Mouse (Mus musculus): ENCODE data around the gene Cds1. TPM values are rescaled to one million over a fixed set of nuclear protein-coding genes. Genes with fewer than 3 reads are reported as not detected.
A peak's percentile ranks its signal among the peaks of the same experiment; 100 is the strongest.

Cds1 gene
- polyA plus RNA-seq, 1 experiment = 13.6 TPM

GRCm38 (mm10) chr5:101790560-101790959, 25.6 kb downstream of the Cds1 start:
- H3K4me1 ChIP-seq (ENCODE audit: control insufficient read depth, insufficient read depth, low read length) = peaks cover 8% of the 10 kb centered on the region
- no peak for TF ChIP-seq CTCF (IDR thresholded peaks at IDR 0.05; ENCODE audit: low read depth, low read length)
- no peak for TF ChIP-seq POLR2A (IDR thresholded peaks at IDR 0.05; ENCODE audit: borderline replicate concordance, low read depth, low read length)

GRCm38 (mm10) chr5:101792665-101793064, 27.7 kb downstream of the Cds1 start:
- TF ChIP-seq CTCF (IDR thresholded peaks at IDR 0.05; ENCODE audit: low read depth, low read length) (no peak), POLR2A (IDR thresholded peaks at IDR 0.05; ENCODE audit: borderline replicate concordance, low read depth, low read length) (no peak)
- Histone ChIP-seq H3K4me1 (ENCODE audit: control insufficient read depth, insufficient read depth, low read length) (peaks cover 2% of the 10 kb centered on the region; the same call in 1 of the 2 replicates), H3K27ac (ENCODE audit: insufficient read depth, low read depth, low read length) (no peak overlapping the region), H3K4me3 (ENCODE audit: insufficient read depth, low read length) (no peak overlapping the region)

More at GRCm38 (mm10) chr5:101790560-101790959, 25.6 kb downstream of the Cds1 start:
- no peak overlapping the region for H3K27ac ChIP-seq (ENCODE audit: insufficient read depth, low read depth, low read length)
- H3K4me3 ChIP-seq (ENCODE audit: insufficient read depth, low read length) = no peak overlapping the region

- H3K27ac ChIP-seq (ENCODE audit: insufficient read depth, low read depth, low read length) = no peak overlapping the region
- no peak for TF ChIP-seq POLR2A (IDR thresholded peaks at IDR 0.05; ENCODE audit: borderline replicate concordance, low read depth, low read length)
- no peak for TF ChIP-seq CTCF (IDR thresholded peaks at IDR 0.05; ENCODE audit: low read depth, low read length)
Observed at GRCm38 (mm10) chr5:101801891-101802290, 37.0 kb downstream of the Cds1 start.

GRCm38 (mm10) chr5:101802358-101803022, 37.6 kb downstream of the Cds1 start:
- Histone ChIP-seq H3K4me1 (ENCODE audit: control insufficient read depth, insufficient read depth, low read length) (no peaks in the 10 kb centered on the region), H3K27ac (ENCODE audit: insufficient read depth, low read depth, low read length) (no peak overlapping the region), H3K4me3 (ENCODE audit: insufficient read depth, low read length) (no peak overlapping the region)
- no peak for TF ChIP-seq POLR2A (IDR thresholded peaks at IDR 0.05; ENCODE audit: borderline replicate concordance, low read depth, low read length)
- TF ChIP-seq CTCF (IDR thresholded peaks at IDR 0.05; ENCODE audit: low read depth, low read length) = no peak

More at GRCm38 (mm10) chr5:101801891-101802290, 37.0 kb downstream of the Cds1 start:
- Histone ChIP-seq H3K4me1 (ENCODE audit: control insufficient read depth, insufficient read depth, low read length) (no peaks in the 10 kb centered on the region), H3K4me3 (ENCODE audit: insufficient read depth, low read length) (no peak overlapping the region)

GRCm38 (mm10) chr5:101811296-101812169, 46.6 kb downstream of the Cds1 start:
- Histone ChIP-seq H3K4me3 (ENCODE audit: insufficient read depth, low read length) (no peak overlapping the region), H3K27ac (ENCODE audit: insufficient read depth, low read depth, low read length) (no peak overlapping the region), H3K4me1 (ENCODE audit: control insufficient read depth, insufficient read depth, low read length) (no peaks in the 10 kb centered on the region)
- TF ChIP-seq CTCF (IDR thresholded peaks at IDR 0.05; ENCODE audit: low read depth, low read length) (peak; percentile 21; the same call in 1 of the 2 replicates), POLR2A (IDR thresholded peaks at IDR 0.05; ENCODE audit: borderline replicate concordance, low read depth, low read length) (no peak)

GRCm38 (mm10) chr5:101816822-101817221, 51.9 kb downstream of the Cds1 start:
- Histone ChIP-seq H3K4me3 (ENCODE audit: insufficient read depth, low read length) (no peak overlapping the region), H3K27ac (ENCODE audit: insufficient read depth, low read depth, low read length) (no peak overlapping the region), H3K4me1 (ENCODE audit: control insufficient read depth, insufficient read depth, low read length) (no peaks in the 10 kb centered on the region)
- no peak for TF ChIP-seq POLR2A (IDR thresholded peaks at IDR 0.05; ENCODE audit: borderline replicate concordance, low read depth, low read length)
- TF ChIP-seq CTCF (IDR thresholded peaks at IDR 0.05; ENCODE audit: low read depth, low read length) = no peak

- Histone ChIP-seq H3K4me1 (ENCODE audit: control insufficient read depth, insufficient read depth, low read length) (no peaks in the 10 kb centered on the region), H3K27ac (ENCODE audit: insufficient read depth, low read depth, low read length) (no peak overlapping the region), H3K4me3 (ENCODE audit: insufficient read depth, low read length) (no peak overlapping the region)
- TF ChIP-seq CTCF (IDR thresholded peaks at IDR 0.05; ENCODE audit: low read depth, low read length) (no peak), POLR2A (IDR thresholded peaks at IDR 0.05; ENCODE audit: borderline replicate concordance, low read depth, low read length) (no peak)
Observed at GRCm38 (mm10) chr5:101819216-101819615, 54.3 kb downstream of the Cds1 start.

GRCm38 (mm10) chr5:101819844-101820243, 54.9 kb downstream of the Cds1 start:
- no peak overlapping the region for H3K27ac ChIP-seq (ENCODE audit: insufficient read depth, low read depth, low read length)
- H3K4me3 ChIP-seq (ENCODE audit: insufficient read depth, low read length) = no peak overlapping the region
- no peaks in the 10 kb centered on the region for H3K4me1 ChIP-seq (ENCODE audit: control insufficient read depth, insufficient read depth, low read length)
- TF ChIP-seq POLR2A (IDR thresholded peaks at IDR 0.05; ENCODE audit: borderline replicate concordance, low read depth, low read length) = no peak
- TF ChIP-seq CTCF (IDR thresholded peaks at IDR 0.05; ENCODE audit: low read depth, low read length) = no peak

- TF ChIP-seq POLR2A (IDR thresholded peaks at IDR 0.05; ENCODE audit: borderline replicate concordance, low read depth, low read length) (no peak), CTCF (IDR thresholded peaks at IDR 0.05; ENCODE audit: low read depth, low read length) (no peak)
- Histone ChIP-seq H3K4me1 (ENCODE audit: control insufficient read depth, insufficient read depth, low read length) (no peaks in the 10 kb centered on the region), H3K27ac (ENCODE audit: insufficient read depth, low read depth, low read length) (no peak overlapping the region), H3K4me3 (ENCODE audit: insufficient read depth, low read length) (no peak overlapping the region)
Observed at GRCm38 (mm10) chr5:101821052-101821451, 56.1 kb downstream of the Cds1 start.

Measured in bone marrow macrophage, adult 2 months (primary cell).